Mouse (Mus musculus) liver, adult 2 months (tissue): ENCODE measurements around the gene Tomm22.

Source experiments
- CTCF ChIP-seq: fragments of 200-500 bp; IDR thresholded peaks from 2 replicates; pipeline ENCODE4 v1.5.1; 2011; ENCODE audit warnings: low read depth, low read length, control low read depth
- POLR2A ChIP-seq: fragments of 200-500 bp; IDR thresholded peaks from 2 replicates; pipeline ENCODE4 v1.6.1; 2011; ENCODE audit warnings: low read length, control low read depth; ENCODE audit not compliant: insufficient read depth; ENCODE audit errors: extremely low read depth

- TF ChIP-seq POLR2A (no peak), CTCF (no peak)
Measured at GRCm38 (mm10) chr15:79684616-79685015, 14.0 kb downstream of the Tomm22 start.
